Mouse (Mus musculus): ENCODE measurements at regions not wholly inside any gene's neighbourhood (a gene's known extent, or its start where the extent isn't known, plus 50 kb on each side); places are given as distances from the start of the nearest gene placed in this dataset.

DNA sequence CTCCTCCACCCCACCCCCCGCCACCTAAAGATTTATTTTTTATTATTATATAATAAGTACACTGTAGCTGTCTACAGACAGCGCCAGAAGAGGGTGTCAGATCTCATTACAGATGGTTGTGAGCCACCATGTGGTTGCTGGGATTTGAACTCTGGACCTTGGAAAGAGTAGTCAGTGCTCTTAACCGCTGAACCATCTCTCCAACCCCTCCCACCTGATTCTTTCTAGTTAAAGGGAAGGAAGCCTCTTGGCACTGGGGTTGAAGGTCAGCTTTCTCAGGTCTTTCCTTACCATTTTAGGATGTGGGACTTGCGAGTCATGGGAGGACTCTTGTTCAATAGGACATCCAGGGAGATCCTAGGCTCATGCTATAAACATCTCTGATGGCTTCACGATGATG lies 54.7 kb downstream of the Hes1 start:
- Histone ChIP-seq H3K4me2 (no peak overlapping the region), H3K4me1 (peaks cover 51% of the 10 kb centered on the region), H3K27ac (no peak overlapping the region), H3K9me3 (replicated peaks) (no peaks in the 10 kb centered on the region), H3K4me3 (replicated peaks) (no peak overlapping the region), H3K36me3 (no peaks in the 10 kb centered on the region), H3K9ac (no peak overlapping the region), H3K27me3 (peaks cover 23% of the 10 kb centered on the region; the same call in 1 of the 2 replicates)
- 85% methylated on average over 5 of the region's 5 CpGs for WGBS
- ATAC-seq (replicated peaks; ENCODE audit: low FRiP score) = no peak

DNA sequence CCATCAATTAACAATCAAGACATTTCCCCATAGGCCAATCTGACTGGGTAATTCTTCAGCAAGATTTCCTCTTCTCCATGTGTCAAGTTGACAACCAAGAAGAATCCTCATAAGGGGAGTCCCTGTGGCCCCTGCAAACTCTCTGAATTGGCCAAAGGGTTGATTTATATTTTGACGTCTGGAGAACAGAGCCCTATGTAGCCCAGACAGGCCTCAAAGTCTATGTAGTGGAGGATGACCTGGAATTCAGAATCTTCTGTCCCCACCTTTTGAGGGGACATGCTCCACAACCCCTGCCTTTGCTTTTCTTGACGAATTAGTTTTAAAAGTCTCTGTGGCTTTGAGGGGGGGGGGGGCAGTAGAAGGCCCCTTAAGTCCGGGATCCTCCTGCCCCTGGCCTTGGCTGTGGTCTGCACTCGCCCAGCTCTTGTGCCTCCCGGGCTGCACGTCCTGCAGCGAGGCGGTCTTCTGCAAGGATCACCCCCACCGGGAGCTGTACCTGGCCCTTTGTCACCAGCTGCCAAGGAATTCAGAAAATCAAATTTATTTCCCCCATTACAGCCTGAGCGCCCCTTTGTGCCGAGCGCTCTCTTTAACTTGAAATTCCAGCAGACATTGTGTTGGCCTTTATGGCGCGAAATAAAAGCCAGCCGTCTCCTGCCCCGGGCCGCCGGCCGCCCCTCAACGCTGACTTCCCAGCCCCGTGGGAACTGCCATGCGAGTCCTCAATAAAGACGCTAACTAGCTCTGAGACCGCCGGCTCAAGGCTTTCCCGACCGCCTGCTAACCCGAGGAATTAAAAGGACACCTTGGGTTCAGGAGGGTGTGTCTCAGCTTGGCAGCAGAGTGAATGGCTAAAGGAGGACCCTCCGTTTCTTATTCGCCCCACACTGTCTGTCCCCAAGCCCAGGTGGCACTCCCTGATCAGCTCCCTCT lies 56.4 kb downstream of the Hes1 start:
- Histone ChIP-seq H3K9ac (no peak overlapping the region), H3K36me3 (no peaks in the 10 kb centered on the region), H3K4me1 (peaks cover 36% of the 10 kb centered on the region), H3K27me3 (peaks cover 23% of the 10 kb centered on the region; the same call in 1 of the 2 replicates), H3K4me2 (peak overlapping the region; percentile 48), H3K27ac (no peak overlapping the region), H3K9me3 (replicated peaks) (no peaks in the 10 kb centered on the region), H3K4me3 (replicated peaks) (no peak overlapping the region)
- ATAC-seq (replicated peaks; ENCODE audit: low FRiP score) = no peak
- WGBS = 12% methylated on average over 30 of the region's 30 CpGs

- Histone ChIP-seq H3K4me2 (no peak overlapping the region), H3K27me3 (peaks cover 23% of the 10 kb centered on the region; the same call in 1 of the 2 replicates), H3K9me3 (replicated peaks) (no peaks in the 10 kb centered on the region), H3K36me3 (no peaks in the 10 kb centered on the region), H3K4me1 (peaks cover 26% of the 10 kb centered on the region), H3K4me3 (replicated peaks) (no peak overlapping the region), H3K9ac (no peak overlapping the region), H3K27ac (no peak overlapping the region)
- ATAC-seq (replicated peaks; ENCODE audit: low FRiP score) = no peak
- WGBS = 86% methylated on average over 6 of the region's 6 CpGs
These were observed 57.4 kb downstream of the Hes1 start for GRCm38 (mm10) chr16:30121596-30121995.

DNA sequence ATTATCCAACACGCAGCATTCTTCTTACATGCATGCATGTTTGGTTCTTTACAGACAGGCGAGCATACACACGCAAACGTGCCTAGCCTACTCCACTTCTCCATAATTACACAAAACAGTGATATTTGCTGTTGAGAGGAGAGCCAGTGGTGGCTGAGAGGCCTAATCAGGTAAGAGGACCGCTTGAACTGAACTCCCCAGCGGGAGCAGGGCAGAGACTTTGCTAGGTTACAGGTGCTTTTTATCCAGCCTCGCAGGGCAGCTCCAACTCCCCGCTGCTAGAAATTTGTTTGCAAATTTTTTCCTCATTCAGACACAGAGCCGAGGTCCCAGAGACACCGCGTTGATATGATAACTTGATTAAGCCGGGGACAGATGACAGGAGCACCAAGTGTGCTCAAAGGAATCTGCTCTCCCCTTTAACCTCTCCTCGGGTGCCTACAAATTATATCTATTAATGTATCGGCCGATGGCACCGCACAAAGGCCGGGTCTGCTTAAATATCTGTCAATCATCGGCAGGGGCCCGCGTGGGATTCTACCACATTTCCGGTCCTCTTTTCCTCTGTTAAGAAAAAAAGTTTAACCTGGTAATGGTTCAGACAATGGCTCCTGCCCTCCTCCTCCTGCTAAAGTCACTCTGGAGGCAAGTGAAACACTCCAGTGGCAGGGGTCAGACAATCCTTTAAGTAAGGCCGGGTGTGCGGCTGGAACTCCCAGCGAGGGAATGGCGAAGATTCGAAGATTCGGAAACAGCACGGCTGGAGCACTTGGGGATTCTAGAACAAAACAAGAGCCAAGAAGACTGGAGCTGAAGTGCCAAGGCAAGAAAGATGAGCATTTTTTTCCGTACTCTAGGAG lies 58.3 kb downstream of the Hes1 start:
- H3K27ac ChIP-seq = no peak overlapping the region
- H3K9ac ChIP-seq = no peak overlapping the region
- H3K4me1 ChIP-seq = peaks cover 24% of the 10 kb centered on the region
- no peaks in the 10 kb centered on the region; the same call in 1 of the 2 replicates for H3K9me3 ChIP-seq (replicated peaks)
- H3K4me3 ChIP-seq (replicated peaks) = no peak overlapping the region
- no peaks in the 10 kb centered on the region for H3K36me3 ChIP-seq
- 33% methylated on average over 29 of the region's 29 CpGs for WGBS
- no peak overlapping the region for H3K4me2 ChIP-seq
- peaks cover 23% of the 10 kb centered on the region; the same call in 1 of the 2 replicates for H3K27me3 ChIP-seq
- no peak for ATAC-seq (replicated peaks; ENCODE audit: low FRiP score)

DNA sequence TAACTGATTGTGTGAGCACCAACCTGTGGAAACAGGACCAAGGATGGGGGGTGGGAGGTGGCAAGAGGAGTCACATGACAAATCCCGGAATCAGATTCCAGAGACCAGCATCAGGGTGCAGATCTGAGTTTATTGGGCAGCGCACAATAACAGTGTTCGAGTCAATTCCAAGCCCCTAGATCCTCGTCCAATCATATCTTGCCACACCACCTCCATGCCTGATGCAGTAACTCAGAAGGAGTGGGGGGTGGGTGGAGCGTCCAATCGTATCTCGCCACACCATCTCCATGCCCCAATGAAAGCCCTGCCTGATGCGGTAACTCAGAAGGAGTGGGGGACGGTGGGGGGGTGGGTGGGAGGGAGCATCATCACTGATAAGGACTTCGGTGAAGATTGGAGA lies 62.8 kb downstream of the Hes1 start:
- Histone ChIP-seq H3K27ac (no peak overlapping the region), H3K36me3 (no peaks in the 10 kb centered on the region), H3K4me3 (replicated peaks) (no peak overlapping the region), H3K9me3 (replicated peaks) (no peaks in the 10 kb centered on the region; the same call in 1 of the 2 replicates), H3K9ac (no peak overlapping the region), H3K4me1 (peaks cover 31% of the 10 kb centered on the region), H3K4me2 (no peak overlapping the region), H3K27me3 (peaks cover 13% of the 10 kb centered on the region; the same call in 1 of the 2 replicates)
- 90% methylated on average over 10 of the region's 10 CpGs for whole genome bisulfite sequencing
- ATAC-seq (replicated peaks; ENCODE audit: low FRiP score) = no peak

- Histone ChIP-seq H3K4me3 (replicated peaks) (no peak overlapping the region), H3K4me2 (no peak overlapping the region), H3K27me3 (0 out of 2 replicates have a peak, but pooled peaks cover 3% of the 10 kb centered on the region), H3K36me3 (no peaks in the 10 kb centered on the region), H3K9me3 (replicated peaks) (no peaks in the 10 kb centered on the region; the same call in 1 of the 2 replicates), H3K27ac (no peak overlapping the region), H3K4me1 (peaks cover 19% of the 10 kb centered on the region), H3K9ac (no peak overlapping the region)
- ATAC-seq (replicated peaks; ENCODE audit: low FRiP score) = no peak
- 87% methylated on average over 8 of the region's 8 CpGs for WGBS
These were observed 64.6 kb downstream of the Hes1 start for GRCm38 (mm10) chr16:30128787-30129186.

- 0 out of 2 replicates have a peak, but pooled peaks have one; percentile 2 for ATAC-seq (replicated peaks; ENCODE audit: low FRiP score)
- H3K9ac ChIP-seq = no peak overlapping the region
- no peak overlapping the region for H3K4me2 ChIP-seq
- no peaks in the 10 kb centered on the region for H3K36me3 ChIP-seq
- H3K27ac ChIP-seq = no peak overlapping the region
- no peaks in the 10 kb centered on the region; the same call in 1 of the 2 replicates for H3K9me3 ChIP-seq (replicated peaks)
- peaks cover 23% of the 10 kb centered on the region for H3K4me1 ChIP-seq
- 43% methylated on average over 17 of the region's 17 CpGs for WGBS
- H3K4me3 ChIP-seq (replicated peaks) = no peak overlapping the region
- H3K27me3 ChIP-seq = 0 out of 2 replicates have a peak, but pooled peaks cover 3% of the 10 kb centered on the region
These were observed 65.3 kb downstream of the Hes1 start for GRCm38 (mm10) chr16:30129218-30130112.

GRCm38 (mm10) chr16:30130113-30130471 lies 65.9 kb downstream of the Hes1 start:
- 0 out of 2 replicates have a peak, but pooled peaks have one; percentile 52 for ATAC-seq (replicated peaks; ENCODE audit: low FRiP score)
- Histone ChIP-seq H3K36me3 (no peaks in the 10 kb centered on the region), H3K9me3 (replicated peaks) (no peaks in the 10 kb centered on the region; the same call in 1 of the 2 replicates), H3K4me3 (replicated peaks) (no peak overlapping the region), H3K4me1 (peaks cover 27% of the 10 kb centered on the region), H3K9ac (no peak overlapping the region), H3K4me2 (no peak overlapping the region), H3K27me3 (0 out of 2 replicates have a peak, but pooled peaks cover 3% of the 10 kb centered on the region), H3K27ac (no peak overlapping the region)
- 65% methylated on average over 4 of the region's 4 CpGs for WGBS

- no peak overlapping the region for H3K4me2 ChIP-seq
- 0 out of 2 replicates have a peak, but pooled peaks cover 3% of the 10 kb centered on the region for H3K27me3 ChIP-seq
- H3K36me3 ChIP-seq = no peaks in the 10 kb centered on the region
- no peaks in the 10 kb centered on the region; the same call in 1 of the 2 replicates for H3K9me3 ChIP-seq (replicated peaks)
- WGBS = 77% methylated on average over 7 of the region's 7 CpGs
- no peak overlapping the region for H3K27ac ChIP-seq
- H3K4me3 ChIP-seq (replicated peaks) = no peak overlapping the region
- H3K4me1 ChIP-seq = peaks cover 27% of the 10 kb centered on the region
- no peak for ATAC-seq (replicated peaks; ENCODE audit: low FRiP score)
- no peak overlapping the region for H3K9ac ChIP-seq
These were observed 67.9 kb downstream of the Hes1 start for GRCm38 (mm10) chr16:30132086-30132485.

DNA sequence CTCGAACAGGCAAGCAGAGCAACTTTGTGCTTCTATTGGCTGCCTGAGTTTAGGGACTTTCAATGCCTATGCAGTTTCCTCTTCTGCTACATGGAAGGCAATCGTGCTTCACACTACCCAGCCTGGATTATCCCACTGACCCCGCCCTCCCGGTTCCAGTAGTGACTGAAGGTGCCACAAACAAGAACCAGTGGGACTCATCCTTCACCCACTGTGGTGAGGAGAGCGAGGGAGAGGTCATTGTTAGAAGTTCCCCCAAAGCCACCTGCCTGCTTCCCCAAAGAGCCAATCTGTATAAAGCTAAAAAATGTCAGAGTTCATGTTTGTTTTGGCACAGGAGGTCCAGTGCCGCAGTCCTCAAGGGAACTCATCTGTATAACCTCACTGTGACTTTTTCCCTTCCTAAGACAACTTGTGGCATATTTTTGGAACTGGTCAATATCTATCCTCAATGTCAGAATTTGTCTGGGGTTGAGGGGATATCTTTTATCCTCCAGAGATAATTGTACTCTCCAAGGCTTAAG lies 70.5 kb downstream of the Hes1 start:
- Histone ChIP-seq H3K36me3 (no peaks in the 10 kb centered on the region), H3K27me3 (0 out of 2 replicates have a peak, but pooled peaks cover 3% of the 10 kb centered on the region), H3K4me1 (peaks cover 22% of the 10 kb centered on the region), H3K9me3 (replicated peaks) (no peaks in the 10 kb centered on the region), H3K9ac (no peak overlapping the region), H3K4me2 (no peak overlapping the region), H3K4me3 (replicated peaks) (no peak overlapping the region), H3K27ac (no peak overlapping the region)
- WGBS = 56% methylated on average over 6 of the region's 6 CpGs
- no peak for ATAC-seq (replicated peaks; ENCODE audit: low FRiP score)

- no peak for ATAC-seq (replicated peaks; ENCODE audit: low FRiP score)
- WGBS = 89% methylated on average over 5 of the region's 5 CpGs
- H3K27ac ChIP-seq = no peak overlapping the region
- no peaks in the 10 kb centered on the region for H3K27me3 ChIP-seq
- H3K4me1 ChIP-seq = 0 out of 2 replicates have a peak, but pooled peaks cover 7% of the 10 kb centered on the region
- no peak overlapping the region for H3K4me2 ChIP-seq
- no peaks in the 10 kb centered on the region for H3K9me3 ChIP-seq (replicated peaks)
- H3K4me3 ChIP-seq (replicated peaks) = no peak overlapping the region
- H3K9ac ChIP-seq = no peak overlapping the region
- H3K36me3 ChIP-seq = no peaks in the 10 kb centered on the region
These were observed 72.7 kb downstream of the Hes1 start for GRCm38 (mm10) chr16:30136849-30137248.
